Mouse (Mus musculus) embryonic facial prominence, embryonic 11.5 days (tissue): ENCODE data around the gene Hba-x. TPM values are rescaled to one million over a fixed set of nuclear protein-coding genes. Genes with fewer than 3 reads are reported as not detected.

ENCODE experiments used
- ATAC-seq: fragments of 200-750 bp; cut with Nextera tagmentation; replicated peaks from 2 replicates; pipeline ENCODE4 v1.8.0; 2017; ENCODE audit warnings: low read depth; ENCODE audit not compliant: insufficient number of reproducible peaks, low FRiP score, low TSS enrichment
- DNase-seq: peaks from one replicate; pipeline ENCODE4 v3.0.0-alpha.2; 2015; ENCODE audit warnings: low spot score
- H3K27ac ChIP-seq: fragments of 300-500 bp; sonication (generic); replicated peaks from 2 replicates; pipeline ENCODE4 v1.5.1; 2014; ENCODE audit warnings: mild to moderate bottlenecking, low read depth, low read length, control low read depth
- H3K27me3 ChIP-seq: fragments of 300-500 bp; sonication (generic); 2 replicates; pipeline ENCODE4 v1.6.1; 2014; ENCODE audit warnings: mild to moderate bottlenecking, low read length, moderate library complexity, mixed read lengths; ENCODE audit not compliant: control insufficient read depth, insufficient read depth
- H3K36me3 ChIP-seq: fragments of 300-500 bp; sonication (generic); replicated peaks from 2 replicates; pipeline ENCODE4 v1.6.1; 2014; ENCODE audit warnings: low read depth, mild to moderate bottlenecking, low read length, moderate library complexity, mixed read lengths; ENCODE audit not compliant: control insufficient read depth, insufficient read depth
- H3K4me1 ChIP-seq: fragments of 300-500 bp; sonication (generic); 2 replicates; pipeline ENCODE4 v1.6.1; 2014; ENCODE audit warnings: low read length, mixed read lengths; ENCODE audit not compliant: control insufficient read depth, insufficient read depth
- H3K4me2 ChIP-seq: fragments of 300-500 bp; sonication (generic); 2 replicates; pipeline ENCODE4 v1.6.1; 2014; ENCODE audit warnings: low read depth, mild to moderate bottlenecking, control low read depth, low read length, moderate library complexity
- H3K4me3 ChIP-seq: fragments of 300-500 bp; sonication (generic); 2 replicates; pipeline ENCODE4 v1.5.1; 2014; ENCODE audit warnings: low read depth, low read length, control low read depth
- H3K9ac ChIP-seq: fragments of 300-500 bp; sonication (generic); replicated peaks from 2 replicates; pipeline ENCODE4 v1.6.1; 2014; ENCODE audit warnings: mild to moderate bottlenecking, control low read depth, low read length
- H3K9me3 ChIP-seq: fragments of 300-500 bp; sonication (generic); replicated peaks from 2 replicates; pipeline ENCODE4 v1.6.1; 2016; ENCODE audit warnings: mild to moderate bottlenecking, low read length, inconsistent platforms, mixed read lengths; ENCODE audit not compliant: control insufficient read depth
- WGBS: fragments of 180-500 bp; shearing (Covaris S2); extraction: QIAGEN DNeasy Blood & Tissue Kit; methylation state at CpG from one replicate; pipeline ENCODE4 v1.1.7; 2014; 5-methylcytosine and 5-hydroxymethylcytosine counted together
- polyA plus RNA-seq: library from polyadenylated mRNA; unstranded; fragments of >200 nt; fragmentation: Nextera tagmentation; extraction: Ambion mirVana; gene quantifications from 2 replicates; pipeline ENCODE4 v1.2.1, GENCODE M21; 2014

The Hba-x gene
- polyA plus RNA-seq, 1 experiment from 2014 or later, result 2,193 TPM

DNA sequence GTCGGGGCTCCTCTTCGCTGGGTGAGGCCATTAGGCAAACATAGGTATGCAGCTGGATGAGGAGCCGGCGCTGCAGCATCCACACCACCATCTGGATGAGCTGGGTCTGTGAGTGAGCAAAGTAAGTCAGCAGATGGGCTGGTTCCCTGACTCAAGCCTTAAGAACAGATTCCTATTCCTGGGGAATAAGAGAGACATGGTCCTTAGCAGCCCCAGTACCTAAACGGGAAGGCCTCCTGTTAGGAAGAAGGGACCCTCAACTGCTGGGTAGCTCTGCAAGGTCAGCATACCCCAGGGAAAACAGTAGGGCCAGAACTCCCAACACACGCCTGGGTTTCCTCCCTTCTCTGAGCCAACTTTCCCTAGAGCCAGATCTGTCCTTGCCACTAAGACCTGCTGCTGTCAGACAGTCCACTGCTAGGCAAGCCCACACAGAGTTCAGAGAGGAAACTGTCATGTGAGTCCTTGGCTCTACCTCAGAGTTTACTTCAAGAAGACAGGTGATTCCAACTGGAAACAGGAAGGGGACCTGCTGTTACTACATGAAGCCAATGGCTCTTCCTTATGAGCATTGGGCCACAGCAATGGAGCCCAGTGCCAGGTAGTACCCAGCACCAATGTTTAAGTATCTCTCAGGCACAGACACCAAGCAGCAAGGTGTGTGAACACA, 41.2 kb upstream of the Hba-x start:
- H3K27me3 ChIP-seq, result no peaks in the 10 kb centered on the region
- peaks cover 4% of the 10 kb centered on the region for H3K36me3 ChIP-seq
- H3K4me2 ChIP-seq, result no peak overlapping the region
- no peaks in the 10 kb centered on the region for H3K4me1 ChIP-seq
- DNase-seq (no peak), ATAC-seq (no peak)
- no peak overlapping the region for H3K9ac ChIP-seq
- no peak overlapping the region for H3K27ac ChIP-seq
- no peaks in the 10 kb centered on the region for H3K9me3 ChIP-seq
- 90% methylated on average over 6 of the region's 6 CpGs for WGBS
- no peak overlapping the region for H3K4me3 ChIP-seq

DNA sequence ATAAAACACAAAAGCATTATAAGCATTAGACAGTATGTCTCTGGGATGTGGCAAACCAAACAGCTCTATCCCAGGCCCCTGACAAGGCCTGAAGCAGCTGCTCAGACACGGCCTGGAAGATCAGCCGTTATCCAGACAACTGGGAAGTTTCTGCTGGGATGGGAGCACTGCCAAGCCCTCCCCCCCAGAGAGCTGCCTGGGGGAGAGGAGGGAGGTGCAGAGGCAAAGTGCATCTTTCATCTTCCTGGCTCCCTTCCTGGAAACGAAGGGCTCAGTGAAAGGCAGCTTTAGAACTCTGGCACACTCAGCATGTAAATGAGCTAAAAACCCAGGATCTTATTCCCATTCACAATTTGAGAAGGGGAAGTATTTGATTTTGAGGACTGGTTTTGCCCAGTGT, 40.6 kb upstream of the Hba-x start:
- WGBS, result 57% methylated on average over 3 of the region's 3 CpGs
- no peaks in the 10 kb centered on the region for H3K9me3 ChIP-seq
- H3K9ac ChIP-seq, result no peak overlapping the region
- ATAC-seq, result no peak
- H3K27ac ChIP-seq, result no peak overlapping the region
- DNase-seq, result no peak
- no peak overlapping the region for H3K4me2 ChIP-seq
- no peaks in the 10 kb centered on the region for H3K27me3 ChIP-seq
- no peaks in the 10 kb centered on the region for H3K4me1 ChIP-seq
- H3K4me3 ChIP-seq, result no peak overlapping the region
- peaks cover 2% of the 10 kb centered on the region for H3K36me3 ChIP-seq

DNA sequence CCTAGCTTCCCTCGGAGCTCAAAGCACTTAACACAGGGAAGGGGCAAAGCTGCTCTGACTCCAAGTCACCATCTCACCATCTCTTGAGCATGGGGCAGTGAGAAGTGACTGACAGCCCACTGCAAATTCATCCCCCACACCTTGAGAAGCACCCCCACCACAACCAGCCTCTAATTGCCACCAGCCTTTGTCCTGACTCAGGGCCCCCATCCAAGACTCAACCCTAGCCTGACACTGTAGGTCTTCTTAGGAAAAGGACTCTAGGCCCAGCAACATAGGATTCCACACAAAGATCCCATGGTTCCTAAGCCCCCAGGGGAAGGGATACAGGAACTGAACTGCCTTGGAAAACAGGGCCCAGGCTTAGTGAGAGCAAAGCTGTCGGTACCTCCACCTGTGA, 40.1 kb upstream of the Hba-x start:
- H3K27ac ChIP-seq, result no peak overlapping the region
- DNase-seq, result no peak
- H3K9ac ChIP-seq, result no peak overlapping the region
- H3K9me3 ChIP-seq, result no peaks in the 10 kb centered on the region
- ATAC-seq, result no peak
- no peak overlapping the region for H3K4me2 ChIP-seq
- no peak overlapping the region for H3K4me3 ChIP-seq
- H3K27me3 ChIP-seq, result no peaks in the 10 kb centered on the region
- peaks cover 2% of the 10 kb centered on the region for H3K36me3 ChIP-seq
- WGBS, result 67% methylated on average over 2 of the region's 2 CpGs
- no peaks in the 10 kb centered on the region for H3K4me1 ChIP-seq

DNA sequence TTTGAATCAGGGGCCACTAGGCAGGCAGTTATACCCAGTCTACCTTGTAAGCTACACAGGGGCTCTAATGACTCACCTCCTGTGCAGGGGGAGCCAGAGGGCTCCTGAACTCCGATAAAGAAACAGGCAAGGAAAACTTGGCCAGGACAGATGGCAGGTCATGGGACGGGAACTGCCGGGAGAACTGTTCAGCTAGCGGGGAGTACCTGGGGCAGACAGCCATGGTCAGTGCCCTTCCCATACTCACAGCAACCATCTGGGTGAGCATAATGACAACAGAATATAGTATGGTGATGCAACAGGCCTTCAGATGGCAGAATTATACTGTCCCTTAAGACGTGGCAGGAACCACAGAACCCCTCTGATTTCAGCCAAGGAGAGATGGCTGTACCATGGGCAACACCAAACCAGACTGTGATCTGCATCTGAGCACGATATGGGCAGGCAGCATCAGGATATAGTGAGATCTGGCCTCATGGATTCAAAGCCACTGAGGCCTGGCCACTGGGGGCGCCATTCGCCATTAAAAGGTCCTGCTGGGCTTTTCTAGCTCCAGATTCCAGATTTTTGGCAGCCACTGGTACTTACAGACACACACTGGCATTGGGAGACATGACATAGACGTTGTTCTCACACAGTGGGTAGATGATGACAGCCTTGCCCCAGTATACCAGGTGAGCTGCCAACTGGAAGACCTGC, 39.3 kb upstream of the Hba-x start:
- peaks cover 2% of the 10 kb centered on the region for H3K36me3 ChIP-seq
- H3K27me3 ChIP-seq, result no peaks in the 10 kb centered on the region
- WGBS, result 58% methylated on average over 9 of the region's 9 CpGs
- no peaks in the 10 kb centered on the region for H3K4me1 ChIP-seq
- H3K9me3 ChIP-seq, result no peaks in the 10 kb centered on the region
- H3K4me2 ChIP-seq, result no peak overlapping the region
- no peak overlapping the region for H3K4me3 ChIP-seq
- DNase-seq (peak; percentile 76), ATAC-seq (no peak)
- H3K9ac ChIP-seq, result no peak overlapping the region
- no peak overlapping the region for H3K27ac ChIP-seq

DNA sequence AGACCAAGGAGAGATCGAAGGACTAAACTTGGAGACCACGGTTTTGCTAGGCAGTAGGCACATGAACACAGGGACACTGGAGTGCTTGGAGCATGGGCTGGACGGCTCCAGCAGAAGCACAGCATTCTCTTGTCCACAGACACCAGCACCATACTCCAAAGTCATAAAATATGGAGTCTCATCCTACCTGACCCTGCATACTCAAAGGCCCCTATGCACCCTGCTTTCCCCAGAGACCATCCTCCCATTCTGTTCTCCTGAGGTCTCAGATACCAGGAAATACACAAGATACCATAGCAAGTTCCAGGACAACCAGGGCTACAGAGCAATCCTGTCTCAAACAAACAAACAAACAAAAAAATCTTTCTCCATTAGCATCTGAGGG, 38.8 kb upstream of the Hba-x start:
- Histone ChIP-seq H3K4me1 (no peaks in the 10 kb centered on the region), H3K4me2 (no peak overlapping the region), H3K27me3 (no peaks in the 10 kb centered on the region), H3K27ac (no peak overlapping the region), H3K36me3 (peaks cover 2% of the 10 kb centered on the region), H3K4me3 (no peak overlapping the region), H3K9ac (no peak overlapping the region), H3K9me3 (no peaks in the 10 kb centered on the region)
- ATAC-seq, result no peak
- no peak for DNase-seq
- 95% methylated on average over 3 of the region's 3 CpGs for WGBS

DNA sequence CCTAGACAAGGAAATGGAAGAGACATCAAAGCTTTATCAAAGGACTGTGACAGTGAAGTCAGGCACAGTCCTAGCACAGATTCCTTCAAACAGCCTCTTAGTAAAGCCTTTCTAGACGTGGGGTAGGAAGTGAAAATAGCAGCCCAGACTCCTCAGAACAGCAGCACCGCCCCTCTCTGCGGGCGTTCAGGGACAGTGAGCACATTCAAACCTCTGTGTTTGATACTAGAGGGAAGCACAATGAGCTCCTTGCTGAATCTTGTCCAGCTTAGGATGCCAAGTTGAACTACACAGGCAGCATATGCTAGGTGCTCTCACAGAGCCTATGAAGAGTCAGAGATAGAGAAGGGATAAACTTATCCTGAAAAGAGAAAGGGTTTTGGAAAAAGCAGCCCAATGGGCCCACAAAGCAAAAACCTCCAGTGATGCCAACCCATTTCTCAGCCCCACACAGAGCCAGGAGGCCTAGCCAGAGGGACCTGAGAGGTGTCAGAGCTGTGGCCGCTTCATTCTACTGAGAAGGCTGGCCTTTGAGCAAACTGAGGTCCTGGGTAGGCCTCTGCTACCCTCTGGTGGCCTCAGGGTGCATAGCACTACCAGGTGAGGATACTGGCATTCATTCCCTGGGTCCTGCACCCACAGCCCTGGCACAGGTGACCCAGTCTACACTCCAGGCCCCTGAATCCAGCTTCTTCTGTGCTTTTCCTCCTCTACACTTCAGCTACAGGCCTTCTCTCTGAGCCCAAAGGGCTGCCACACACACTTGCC, 37.9 kb upstream of the Hba-x start:
- Histone ChIP-seq H3K4me3 (no peak overlapping the region), H3K36me3 (peaks cover 2% of the 10 kb centered on the region), H3K9me3 (no peaks in the 10 kb centered on the region), H3K27ac (no peak overlapping the region), H3K4me2 (no peak overlapping the region), H3K9ac (no peak overlapping the region), H3K4me1 (no peaks in the 10 kb centered on the region), H3K27me3 (no peaks in the 10 kb centered on the region)
- DNase-seq (peak; percentile 71), ATAC-seq (no peak)
- whole genome bisulfite sequencing, result 66% methylated on average over 5 of the region's 5 CpGs

DNA sequence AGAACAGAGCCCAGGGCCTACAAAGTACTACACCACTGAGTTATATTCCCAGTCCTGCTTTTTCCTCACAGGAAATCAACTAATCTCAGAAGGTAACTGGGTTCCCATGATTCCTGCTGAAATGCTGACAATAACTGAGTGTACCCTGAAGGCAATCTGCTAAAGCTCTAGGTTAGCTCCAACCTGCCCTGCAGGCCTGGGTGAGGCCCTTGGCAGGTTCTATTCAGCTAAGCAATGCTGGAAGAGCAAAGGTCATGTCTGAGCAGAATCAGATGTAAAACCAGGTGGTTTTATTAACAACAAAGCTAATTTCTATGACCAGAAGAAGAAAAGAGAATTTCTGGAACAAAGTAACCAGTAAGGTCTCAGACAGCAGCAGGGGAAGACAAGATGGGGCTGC, 34.8 kb upstream of the Hba-x start:
- no peaks in the 10 kb centered on the region for H3K27me3 ChIP-seq
- no peak overlapping the region for H3K4me3 ChIP-seq
- H3K36me3 ChIP-seq, result peaks cover 2% of the 10 kb centered on the region; the same call in 1 of the 2 replicates
- H3K9ac ChIP-seq, result no peak overlapping the region
- DNase-seq, result no peak
- no peak overlapping the region for H3K4me2 ChIP-seq
- no peaks in the 10 kb centered on the region for H3K9me3 ChIP-seq
- no peaks in the 10 kb centered on the region for H3K4me1 ChIP-seq
- H3K27ac ChIP-seq, result no peak overlapping the region
- no peak for ATAC-seq

DNA sequence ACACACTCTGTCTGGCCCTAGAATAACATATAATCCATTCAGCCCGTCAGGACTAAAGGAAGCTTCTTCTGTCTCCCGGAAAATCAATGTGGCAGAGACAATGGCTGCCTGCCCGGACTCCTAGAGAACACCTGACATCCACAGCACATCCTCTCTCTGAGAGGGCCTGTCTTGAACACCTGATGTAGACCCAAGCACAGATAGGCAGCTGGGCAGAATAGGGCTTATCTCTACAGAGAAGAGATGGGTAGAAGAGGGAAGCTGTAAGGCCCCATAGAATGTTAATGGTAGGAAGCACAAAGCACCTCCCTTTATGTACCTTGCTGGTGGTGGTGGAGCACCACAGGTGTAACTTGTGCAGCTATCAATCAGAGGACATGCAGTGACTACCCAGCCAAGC, 34.0 kb upstream of the Hba-x start:
- ATAC-seq (no peak), DNase-seq (no peak)
- Histone ChIP-seq H3K27me3 (no peaks in the 10 kb centered on the region), H3K9me3 (no peaks in the 10 kb centered on the region), H3K36me3 (no peaks in the 10 kb centered on the region; the same call in 1 of the 2 replicates), H3K4me3 (no peak overlapping the region), H3K27ac (no peak overlapping the region), H3K9ac (no peak overlapping the region), H3K4me2 (no peak overlapping the region), H3K4me1 (no peaks in the 10 kb centered on the region)
- 92% methylated on average over 3 of the region's 3 CpGs for WGBS
